Mouse (Mus musculus) thymus, adult 2 months (tissue): ENCODE data around the gene Cd33. TPM values are rescaled to one million over a fixed set of nuclear protein-coding genes. Genes with fewer than 3 reads are reported as not detected.

Experiments
- DNase-seq: peaks from one replicate; pipeline ENCODE4 v3.0.0; 2021
- H3K27ac ChIP-seq: fragments of 200-500 bp; 2 replicates; pipeline ENCODE4 v1.5.1; 2012; ENCODE audit warnings: low read length, control low read depth; ENCODE audit not compliant: control insufficient read depth, insufficient read depth
- H3K27me3 ChIP-seq: fragments of 200-500 bp; 2 replicates; pipeline ENCODE4 v1.6.1; 2012; ENCODE audit warnings: mild to moderate bottlenecking, low read length, moderate library complexity, mixed read lengths; ENCODE audit not compliant: control insufficient read depth, insufficient read depth
- H3K36me3 ChIP-seq: fragments of 200-500 bp; 2 replicates; pipeline ENCODE4 v1.6.1; 2012; ENCODE audit warnings: mild to moderate bottlenecking, low read length, moderate library complexity; ENCODE audit not compliant: control insufficient read depth, insufficient read depth
- H3K4me1 ChIP-seq: fragments of 200-500 bp; replicated peaks from 2 replicates; pipeline ENCODE4 v1.6.1; 2012; ENCODE audit warnings: low read length; ENCODE audit not compliant: control insufficient read depth, insufficient read depth
- H3K4me3 ChIP-seq: fragments of 200-500 bp; 2 replicates; pipeline ENCODE4 v1.5.1; 2012; ENCODE audit warnings: mild to moderate bottlenecking, low read length, control low read depth, moderate library complexity; ENCODE audit not compliant: control insufficient read depth, insufficient read depth
- CTCF ChIP-seq: fragments of 200-500 bp; IDR thresholded peaks from 2 replicates; pipeline ENCODE4 v1.5.1; 2012; ENCODE audit warnings: mild to moderate bottlenecking, control low read depth, low read length, moderate library complexity, borderline replicate concordance; ENCODE audit not compliant: control insufficient read depth, poor library complexity, insufficient read depth; ENCODE audit errors: extremely low read depth
- POLR2A ChIP-seq: fragments of 200-500 bp; IDR thresholded peaks from 2 replicates; pipeline ENCODE4 v1.6.1; 2012; ENCODE audit warnings: mild to moderate bottlenecking, low read length, control low read depth, moderate library complexity; ENCODE audit not compliant: control insufficient read depth, poor library complexity, insufficient read depth; ENCODE audit errors: extremely low read depth
- WGBS: fragments of 180-500 bp; shearing (Covaris S2); methylation state at CpG from one replicate; pipeline ENCODE4 v1.1.7; 2018; 5-methylcytosine and 5-hydroxymethylcytosine counted together
- polyA plus RNA-seq: library from polyadenylated mRNA; depleted of rRNA; stranded (reverse); fragments of >200 nt; gene quantifications from 2 replicates; pipeline ENCODE4 v1.2.3, GENCODE M21; 2012; rRNA removed

The Cd33 gene
- polyA plus RNA-seq: 12.3 and 15.8 TPM in 2 replicates

- no peak for DNase-seq
- Histone ChIP-seq H3K27me3 (no peaks in the 10 kb centered on the region), H3K4me3 (no peak within 1 kb of the TSS), H3K27ac (no peak within 1 kb of the TSS), H3K4me1 (no peaks in the 10 kb centered on the region), H3K36me3 (no peaks in the 10 kb centered on the region)
- TF ChIP-seq POLR2A: no peak
- TF ChIP-seq CTCF: no peak
- WGBS: 71% methylated on average over 7 of the region's 7 CpGs
Observed at GRCm38 (mm10) chr7:43544225-43544977, at the start of gene Cd33. TSS of gene Cd33 (minus strand) at chr7:43544428.

DNA sequence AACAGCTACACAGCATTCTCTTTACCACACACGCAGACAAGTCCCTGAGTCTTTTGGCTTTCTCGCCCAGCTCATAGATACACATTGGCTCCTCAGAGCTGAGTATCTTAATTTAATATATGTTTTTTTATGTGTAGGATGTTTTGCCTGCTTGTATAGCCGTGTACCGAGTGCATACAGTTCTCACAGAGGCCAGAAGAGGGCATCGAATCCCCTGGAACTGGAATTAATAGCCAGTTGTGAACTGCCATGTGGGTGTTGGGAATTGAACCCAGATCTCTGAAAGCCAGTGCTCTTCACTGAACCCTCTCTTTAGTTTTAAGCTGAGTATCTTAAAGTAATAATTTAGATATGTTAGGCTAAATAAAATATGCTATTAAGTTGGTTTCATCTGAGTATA, 40.6 kb upstream of the Cd33 start:
- DNase-seq: no peak
- 94% methylated on average over 5 of the region's 5 CpGs for WGBS
- Histone ChIP-seq H3K4me3 (no peak overlapping the region), H3K27me3 (no peaks in the 10 kb centered on the region), H3K4me1 (peaks cover 6% of the 10 kb centered on the region), H3K36me3 (peaks cover 35% of the 10 kb centered on the region), H3K27ac (no peak overlapping the region)
- TF ChIP-seq CTCF: no peak
- no peak for TF ChIP-seq POLR2A

- no peaks in the 10 kb centered on the region for H3K27me3 ChIP-seq
- no peak for TF ChIP-seq POLR2A
- TF ChIP-seq CTCF: no peak
- H3K4me1 ChIP-seq: peaks cover 6% of the 10 kb centered on the region
- 83% methylated on average over 5 of the region's 5 CpGs for WGBS
- no peak for DNase-seq
- H3K36me3 ChIP-seq: peaks cover under 1% of the 10 kb centered on the region
- H3K4me3 ChIP-seq: no peak overlapping the region
- H3K27ac ChIP-seq: no peak overlapping the region
Observed at GRCm38 (mm10) chr7:43580526-43580925, 36.3 kb upstream of the Cd33 start.

- WGBS: under 1% methylated on average over 37 of the region's 37 CpGs
- peak within 1 kb of the TSS; percentile 74 for H3K27ac ChIP-seq
Observed at GRCm38 (mm10) chr7:43579440-43580171, 35.4 kb upstream of the Cd33 start, which contains the start of gene Zfp719. TSS of gene Zfp719 (plus strand) at chr7:43579610.

GRCm38 (mm10) chr7:43571216-43571615, 27.0 kb upstream of the Cd33 start:
- TF ChIP-seq POLR2A (no peak), CTCF (no peak)
- H3K27ac ChIP-seq: no peak overlapping the region
- no peaks in the 10 kb centered on the region for H3K27me3 ChIP-seq
- H3K4me3 ChIP-seq: no peak overlapping the region
- H3K4me1 ChIP-seq: no peaks in the 10 kb centered on the region
- H3K36me3 ChIP-seq: 0 out of 2 replicates have a peak, but pooled peaks cover 8% of the 10 kb centered on the region
- 70% methylated on average over 2 of the region's 2 CpGs for WGBS
- DNase-seq: no peak

More at GRCm38 (mm10) chr7:43579440-43580171, 35.4 kb upstream of the Cd33 start, which contains the start of gene Zfp719:
- no peaks in the 10 kb centered on the region for H3K27me3 ChIP-seq
- peaks cover 6% of the 10 kb centered on the region for H3K4me1 ChIP-seq
- DNase-seq: peak; percentile 89
- no peaks in the 10 kb centered on the region; the same call in none of the 2 replicates for H3K36me3 ChIP-seq
- H3K4me3 ChIP-seq: peak within 1 kb of the TSS; percentile 68
- no peak for TF ChIP-seq CTCF
- peak; percentile 58; the same call in 1 of the 2 replicates for TF ChIP-seq POLR2A

DNA sequence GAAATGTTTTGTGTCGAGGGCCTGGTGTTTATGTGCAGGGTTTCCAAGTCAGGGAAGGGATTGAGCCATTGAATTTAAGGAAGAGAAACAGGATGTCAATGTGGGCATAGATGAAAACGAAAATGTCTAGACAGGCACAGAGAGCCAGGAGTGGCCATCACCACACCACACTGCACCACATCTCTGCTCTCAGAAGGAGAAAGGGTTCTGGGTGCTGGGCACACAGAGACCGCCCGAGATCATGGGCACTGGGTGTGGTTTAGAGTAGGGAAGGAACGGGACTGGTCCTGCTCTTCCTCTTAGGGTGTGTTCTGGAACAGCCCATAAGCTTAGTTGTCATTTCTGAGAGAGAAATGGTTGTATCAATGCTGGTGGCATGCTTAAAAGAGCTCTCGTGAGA, 19.1 kb upstream of the Cd33 start:
- Histone ChIP-seq H3K27me3 (no peaks in the 10 kb centered on the region), H3K36me3 (no peaks in the 10 kb centered on the region), H3K27ac (no peak overlapping the region), H3K4me3 (no peak overlapping the region), H3K4me1 (peaks cover 16% of the 10 kb centered on the region)
- no peak for TF ChIP-seq POLR2A
- no peak for TF ChIP-seq CTCF
- 15% methylated on average over 6 of the region's 6 CpGs for WGBS
- no peak for DNase-seq
